Mouse (Mus musculus) forebrain, embryonic 11.5 days (tissue): ENCODE measurements around the gene Kcmf1. TPM values are rescaled to one million over a fixed set of nuclear protein-coding genes. Genes with fewer than 3 reads are reported as not detected.

Source experiments
- ATAC-seq: fragments of 200-750 bp; cut with Nextera tagmentation; replicated peaks from 2 replicates; pipeline ENCODE4 v1.8.0; 2017; ENCODE audit warnings: moderate TSS enrichment; ENCODE audit not compliant: low FRiP score
- DNase-seq: peaks from one replicate; pipeline ENCODE4 v3.0.0-alpha.2; 2017; ENCODE audit warnings: low spot score
- H3K27ac ChIP-seq: fragments of 300-500 bp; sonication (generic); 2 replicates; pipeline ENCODE4 v1.5.1; 2014; ENCODE audit warnings: low read depth, low read length
- H3K27me3 ChIP-seq: fragments of 300-500 bp; sonication (generic); 2 replicates; pipeline ENCODE4 v1.6.1; 2014; ENCODE audit warnings: mild to moderate bottlenecking, low read length, mixed read lengths; ENCODE audit not compliant: control insufficient read depth, insufficient read depth
- H3K36me3 ChIP-seq: fragments of 300-500 bp; sonication (generic); 2 replicates; pipeline ENCODE4 v1.6.1; 2014; ENCODE audit warnings: mild to moderate bottlenecking, low read length, moderate library complexity, mixed read lengths; ENCODE audit not compliant: control insufficient read depth, insufficient read depth
- H3K4me1 ChIP-seq: fragments of 300-500 bp; sonication (generic); replicated peaks from 2 replicates; pipeline ENCODE4 v1.6.1; 2014; ENCODE audit warnings: low read length, mixed read lengths; ENCODE audit not compliant: control insufficient read depth, insufficient read depth
- H3K4me2 ChIP-seq: fragments of 300-500 bp; sonication (generic); 2 replicates; pipeline ENCODE4 v1.6.1; 2014; ENCODE audit warnings: low read depth, mild to moderate bottlenecking, low read length, moderate library complexity, mixed read lengths; ENCODE audit not compliant: severe bottlenecking
- H3K4me3 ChIP-seq: fragments of 300-500 bp; sonication (generic); 2 replicates; pipeline ENCODE4 v1.5.1; 2014; ENCODE audit warnings: low read depth, low read length
- H3K9ac ChIP-seq: fragments of 300-500 bp; sonication (generic); 2 replicates; pipeline ENCODE4 v1.6.1; 2014; ENCODE audit warnings: low read length
- H3K9me3 ChIP-seq: fragments of 300-500 bp; sonication (generic); 2 replicates; pipeline ENCODE4 v1.6.1; 2016; ENCODE audit warnings: low read length, mixed read lengths; ENCODE audit not compliant: control insufficient read depth
- WGBS: fragments of 180-500 bp; shearing (Covaris S2); extraction: QIAGEN DNeasy Blood & Tissue Kit; methylation state at CpG from one replicate; pipeline ENCODE4 v1.1.7; 2014; 5-methylcytosine and 5-hydroxymethylcytosine counted together
- polyA plus RNA-seq: library from polyadenylated mRNA; unstranded; fragments of >200 nt; fragmentation: Nextera tagmentation; extraction: Ambion mirVana; gene quantifications from 2 replicates; pipeline ENCODE4 v1.2.1, GENCODE M21; 2014

Kcmf1 gene
- polyA plus RNA-seq, 1 experiment from 2014 or later = 45.1 TPM

GRCm38 (mm10) chr6:72825762-72826161 lies 74.0 kb downstream of the Kcmf1 start:
- no peak overlapping the region for H3K4me3 ChIP-seq
- 49% methylated on average over 9 of the region's 9 CpGs for WGBS
- no peak overlapping the region for H3K27ac ChIP-seq
- ATAC-seq (no peak), DNase-seq (no peak)
- no peaks in the 10 kb centered on the region for H3K9me3 ChIP-seq
- H3K36me3 ChIP-seq = no peaks in the 10 kb centered on the region
- no peaks in the 10 kb centered on the region for H3K27me3 ChIP-seq
- no peak overlapping the region for H3K4me2 ChIP-seq
- no peak overlapping the region for H3K9ac ChIP-seq
- peaks cover 7% of the 10 kb centered on the region; the same call in 1 of the 2 replicates for H3K4me1 ChIP-seq

DNA sequence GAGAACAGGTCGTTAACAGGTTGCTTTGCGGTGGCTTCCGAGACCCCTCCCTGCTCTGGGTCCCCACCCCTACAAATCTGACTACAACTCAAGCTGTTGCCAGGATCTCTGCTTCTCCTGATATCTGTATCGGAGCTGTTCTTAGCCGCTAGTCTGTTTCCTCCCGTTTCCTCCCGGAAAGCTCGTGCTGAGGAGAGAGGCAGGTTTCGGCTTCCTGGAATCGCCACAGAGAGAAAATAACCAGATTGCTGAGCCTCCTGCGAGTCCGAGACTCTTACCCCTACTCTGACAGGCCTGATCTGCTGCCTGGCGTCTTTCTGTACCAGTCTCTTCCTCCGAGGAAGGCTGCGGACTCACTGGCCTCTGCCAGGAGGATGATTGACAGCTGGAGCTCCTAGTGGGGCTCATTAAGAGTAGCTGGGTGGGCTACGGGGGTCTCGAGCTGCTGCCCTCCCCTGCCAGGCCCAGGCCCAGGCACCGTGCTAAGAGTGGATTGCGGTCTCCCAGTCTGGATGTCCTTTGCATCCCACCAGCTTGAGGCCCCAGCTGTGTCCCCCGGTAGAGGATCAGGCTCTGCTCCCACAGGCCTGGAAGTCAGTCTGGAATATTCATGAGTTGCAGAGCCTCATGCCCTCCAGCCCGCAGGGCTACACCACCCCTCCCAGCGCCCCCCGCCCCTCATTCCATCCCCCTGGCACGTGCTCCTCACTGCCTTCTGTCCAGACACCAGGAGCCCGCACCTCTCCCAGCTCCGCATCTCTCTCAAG lies 74.6 kb downstream of the Kcmf1 start:
- H3K27me3 ChIP-seq = no peaks in the 10 kb centered on the region
- H3K27ac ChIP-seq = no peak overlapping the region
- peak overlapping the region; percentile 48 for H3K9ac ChIP-seq
- DNase-seq (peak; percentile 67), ATAC-seq (peak; percentile 77)
- peak overlapping the region; percentile 15; the same call in 1 of the 2 replicates for H3K4me3 ChIP-seq
- no peaks in the 10 kb centered on the region for H3K9me3 ChIP-seq
- peaks cover 7% of the 10 kb centered on the region; the same call in 1 of the 2 replicates for H3K4me1 ChIP-seq
- peak overlapping the region; percentile 48 for H3K4me2 ChIP-seq
- WGBS = 7% methylated on average over 26 of the region's 26 CpGs
- H3K36me3 ChIP-seq = no peaks in the 10 kb centered on the region

DNA sequence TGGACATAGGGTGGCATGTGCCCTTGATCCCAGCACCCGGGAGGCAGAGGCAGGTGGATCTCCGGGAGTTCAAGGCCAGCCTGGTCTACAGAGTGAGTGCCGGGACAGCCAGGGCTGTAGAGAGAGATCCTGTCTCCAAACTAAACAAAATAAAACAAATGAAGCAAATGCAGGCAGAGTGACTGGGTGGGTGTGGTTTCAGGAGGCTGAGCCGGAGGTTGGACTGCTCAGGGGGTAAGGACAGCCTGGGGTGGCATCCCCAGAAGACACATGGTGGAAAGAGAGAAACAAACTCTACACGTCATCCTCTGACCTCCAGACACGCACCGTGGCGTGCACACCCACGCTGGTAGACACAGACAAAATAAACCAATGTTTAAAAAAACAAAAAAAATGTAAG lies 86.3 kb downstream of the Kcmf1 start:
- 83% methylated on average over 9 of the region's 9 CpGs for WGBS

DNA sequence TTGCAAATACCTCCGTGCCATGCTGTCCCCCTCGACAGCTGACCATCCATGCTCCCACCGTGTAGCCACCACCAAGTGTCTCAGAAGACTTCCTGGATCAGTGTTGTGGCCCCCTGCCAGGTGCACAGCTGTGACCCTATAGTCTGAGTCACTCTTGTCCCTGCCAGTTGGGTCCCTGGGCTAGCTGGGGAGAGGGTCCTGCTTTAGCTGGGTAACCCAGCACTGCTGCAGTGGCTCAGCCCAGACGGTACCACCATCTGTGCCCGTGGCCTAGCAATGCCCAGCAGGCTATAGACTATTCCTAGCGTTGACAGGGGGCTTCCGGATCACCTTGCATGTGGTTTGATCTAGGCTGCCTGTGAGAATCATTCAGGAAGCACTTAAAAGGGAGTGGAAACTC lies 89.5 kb downstream of the Kcmf1 start:
- ATAC-seq (no peak), DNase-seq (no peak)
- H3K4me1 ChIP-seq = no peaks in the 10 kb centered on the region
- H3K9me3 ChIP-seq = no peaks in the 10 kb centered on the region
- no peak overlapping the region for H3K4me2 ChIP-seq
- H3K4me3 ChIP-seq = no peak overlapping the region
- H3K27ac ChIP-seq = no peak overlapping the region
- H3K36me3 ChIP-seq = no peaks in the 10 kb centered on the region
- no peak overlapping the region for H3K9ac ChIP-seq
- H3K27me3 ChIP-seq = no peaks in the 10 kb centered on the region
- WGBS = 92% methylated on average over 7 of the region's 7 CpGs

More for the DNA sequence above, 86.3 kb downstream of the Kcmf1 start:
- no peak for ATAC-seq
- no peak for DNase-seq
- no peak overlapping the region for H3K27ac ChIP-seq
- H3K36me3 ChIP-seq = no peaks in the 10 kb centered on the region
- no peak overlapping the region for H3K9ac ChIP-seq
- H3K4me3 ChIP-seq = no peak overlapping the region
- no peaks in the 10 kb centered on the region for H3K9me3 ChIP-seq
- H3K4me2 ChIP-seq = no peak overlapping the region
- H3K4me1 ChIP-seq = no peaks in the 10 kb centered on the region
- no peaks in the 10 kb centered on the region for H3K27me3 ChIP-seq

DNA sequence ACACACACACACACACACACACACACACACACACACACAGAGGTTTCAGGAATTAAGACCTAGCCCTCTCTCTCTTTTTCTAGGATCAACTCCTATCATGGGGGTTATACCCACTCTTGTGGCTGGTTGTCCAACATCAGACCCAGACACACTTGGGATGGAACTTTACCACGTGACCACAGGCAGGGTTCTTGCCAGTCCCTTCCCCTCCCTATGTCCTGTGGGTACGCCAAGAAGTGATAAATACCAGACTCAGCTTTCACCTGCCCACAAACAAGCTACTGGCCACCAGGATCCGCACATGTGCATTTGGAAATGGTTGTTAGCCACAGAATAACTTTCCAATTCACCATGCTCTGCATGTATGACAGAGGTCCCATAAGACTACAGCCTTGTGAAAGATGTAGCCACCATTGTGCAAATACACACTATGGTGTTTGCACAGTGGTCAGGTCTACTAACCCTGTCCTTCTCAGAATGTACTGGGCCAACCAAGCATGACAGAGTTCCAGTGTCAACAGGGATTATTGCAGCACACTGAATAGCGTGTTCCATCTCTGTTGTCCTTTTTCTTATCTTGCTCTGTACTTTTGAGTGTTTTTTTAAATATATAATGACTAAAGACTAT lies 90.1 kb downstream of the Kcmf1 start:
- no peak overlapping the region for H3K4me3 ChIP-seq
- ATAC-seq (no peak), DNase-seq (no peak)

GRCm38 (mm10) chr6:72808342-72808741 lies 91.4 kb downstream of the Kcmf1 start:
- Histone ChIP-seq H3K4me3 (no peak overlapping the region), H3K4me1 (no peaks in the 10 kb centered on the region), H3K9ac (no peak overlapping the region), H3K36me3 (no peaks in the 10 kb centered on the region), H3K4me2 (no peak overlapping the region), H3K9me3 (no peaks in the 10 kb centered on the region), H3K27ac (no peak overlapping the region), H3K27me3 (no peaks in the 10 kb centered on the region)
- ATAC-seq (no peak), DNase-seq (no peak)
- 77% methylated on average over 3 of the region's 3 CpGs for WGBS

More for the DNA sequence above, 90.1 kb downstream of the Kcmf1 start:
- Histone ChIP-seq H3K27me3 (no peaks in the 10 kb centered on the region), H3K4me2 (no peak overlapping the region), H3K9me3 (no peaks in the 10 kb centered on the region), H3K36me3 (no peaks in the 10 kb centered on the region), H3K27ac (no peak overlapping the region), H3K9ac (no peak overlapping the region), H3K4me1 (no peaks in the 10 kb centered on the region)
- WGBS = 84% methylated on average over 4 of the region's 4 CpGs

- H3K9ac ChIP-seq = no peak overlapping the region
- H3K9me3 ChIP-seq = no peaks in the 10 kb centered on the region
- H3K4me1 ChIP-seq = no peaks in the 10 kb centered on the region
- WGBS = 91% methylated on average over 6 of the region's 6 CpGs
- H3K27me3 ChIP-seq = no peaks in the 10 kb centered on the region
- DNase-seq = no peak
- H3K27ac ChIP-seq = no peak overlapping the region
- no peak for ATAC-seq
- H3K4me3 ChIP-seq = no peak overlapping the region
- H3K4me2 ChIP-seq = no peak overlapping the region
- H3K36me3 ChIP-seq = no peaks in the 10 kb centered on the region
These were observed 96.1 kb downstream of the Kcmf1 start for GRCm38 (mm10) chr6:72803669-72804068.

DNA sequence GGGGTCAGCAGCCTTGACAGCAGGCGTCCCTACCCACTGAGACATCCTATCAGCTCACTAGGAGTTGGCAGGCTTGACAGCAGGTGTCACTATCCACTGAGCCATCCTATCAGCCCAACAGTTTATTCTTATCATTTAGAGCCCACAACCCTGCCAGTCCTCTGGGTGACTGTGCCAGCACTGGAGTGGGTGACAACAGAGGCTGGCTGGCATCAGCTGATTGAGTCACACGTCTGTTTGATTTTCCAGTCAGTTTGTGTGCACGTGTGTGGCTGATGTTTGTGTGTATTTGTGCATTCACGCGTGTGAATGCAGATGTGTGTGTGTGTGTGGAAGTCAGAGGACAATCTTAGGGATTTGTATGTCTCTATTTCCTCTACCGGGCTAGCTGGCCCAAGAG lies 97.7 kb downstream of the Kcmf1 start:
- ATAC-seq = no peak
- 87% methylated on average over 6 of the region's 6 CpGs for WGBS
- no peak for DNase-seq
- Histone ChIP-seq H3K27ac (no peak overlapping the region), H3K27me3 (no peaks in the 10 kb centered on the region), H3K4me3 (no peak overlapping the region), H3K4me1 (no peaks in the 10 kb centered on the region), H3K9ac (no peak overlapping the region), H3K36me3 (no peaks in the 10 kb centered on the region), H3K4me2 (no peak overlapping the region), H3K9me3 (no peaks in the 10 kb centered on the region)

GRCm38 (mm10) chr6:72800641-72801040 lies 99.1 kb downstream of the Kcmf1 start:
- Histone ChIP-seq H3K36me3 (no peaks in the 10 kb centered on the region), H3K27me3 (no peaks in the 10 kb centered on the region), H3K4me2 (no peak overlapping the region), H3K27ac (no peak overlapping the region), H3K4me3 (no peak overlapping the region), H3K9me3 (no peaks in the 10 kb centered on the region), H3K4me1 (no peaks in the 10 kb centered on the region), H3K9ac (no peak overlapping the region)
- no peak for ATAC-seq
- no peak for DNase-seq
- 44% methylated on average over 2 of the region's 2 CpGs for WGBS
